Mouse (Mus musculus): ENCODE data around the gene Gm20547. TPM values are rescaled to one million over a fixed set of nuclear protein-coding genes. Genes with fewer than 3 reads are reported as not detected.
"Not testable (repeated sequence)": the region's sequence is repeated elsewhere in the genome, so short reads cannot be mapped to it uniquely, and the experiment has no call there.

The Gm20547 gene
- polyA plus RNA-seq, 1 experiment from 2014 or later = not detected

GRCm38 (mm10) chr17:34847615-34848014, 34.2 kb downstream of the Gm20547 start:
- 91% methylated on average over 7 of the region's 7 CpGs for WGBS
- H3K36me3 ChIP-seq = peaks cover 68% of the 10 kb centered on the region

DNA sequence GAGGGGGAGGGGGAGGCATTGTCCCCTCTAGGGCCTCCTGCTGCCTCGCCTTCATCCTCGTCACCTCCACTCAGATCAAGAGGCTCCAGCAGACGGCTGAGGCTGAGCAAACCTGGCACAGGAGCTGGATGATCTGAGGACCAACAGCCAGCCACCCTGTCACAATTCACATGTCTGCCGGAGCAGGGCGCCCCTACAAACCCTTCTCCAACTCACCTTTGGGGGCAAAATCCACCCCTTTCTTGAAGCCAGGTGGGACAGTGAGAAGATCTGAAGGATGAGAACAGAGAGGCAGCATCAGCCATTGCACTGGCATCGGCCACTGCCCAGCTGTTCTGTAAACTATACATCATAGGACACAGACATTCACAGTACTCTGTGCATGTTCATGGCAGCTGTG, 34.6 kb downstream of the Gm20547 start:
- Histone ChIP-seq H3K9me3 (replicated peaks) (no peaks in the 10 kb centered on the region), H3K4me2 (no peak overlapping the region), H3K4me1 (peaks cover 25% of the 10 kb centered on the region), H3K9ac (no peak overlapping the region), H3K27me3 (no peaks in the 10 kb centered on the region), H3K27ac (no peak overlapping the region), H3K36me3 (peaks cover 68% of the 10 kb centered on the region), H3K4me3 (replicated peaks) (no peak overlapping the region)
- WGBS = 89% methylated on average over 6 of the region's 6 CpGs
- no peak for ATAC-seq (replicated peaks; ENCODE audit: low FRiP score)

More at GRCm38 (mm10) chr17:34847615-34848014, 34.2 kb downstream of the Gm20547 start:
- Histone ChIP-seq H3K4me3 (replicated peaks) (no peak overlapping the region), H3K9ac (no peak overlapping the region), H3K27me3 (no peaks in the 10 kb centered on the region), H3K9me3 (replicated peaks) (no peaks in the 10 kb centered on the region), H3K27ac (no peak overlapping the region), H3K4me2 (no peak overlapping the region), H3K4me1 (peaks cover 25% of the 10 kb centered on the region)
- no peak for ATAC-seq (replicated peaks; ENCODE audit: low FRiP score)

DNA sequence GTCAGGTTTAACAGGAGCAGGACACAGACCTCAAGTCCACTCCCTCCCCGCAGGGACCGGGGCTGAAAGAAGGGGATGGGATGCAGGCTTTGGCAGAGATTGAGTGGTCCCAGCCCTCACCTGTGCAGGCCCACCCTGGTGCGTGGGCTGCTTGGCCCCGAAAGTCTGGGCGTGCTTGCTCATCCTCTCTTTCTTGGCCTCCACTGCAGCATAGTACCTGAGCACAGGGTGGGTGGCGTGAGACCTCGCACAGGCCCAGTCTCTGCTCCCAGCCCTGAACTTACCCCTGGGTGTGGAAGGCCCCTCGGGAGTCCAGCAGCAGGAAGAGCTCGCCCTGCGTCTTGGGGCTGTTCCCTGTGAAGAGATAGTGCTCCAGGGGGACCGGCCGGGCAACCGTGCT, 37.0 kb downstream of the Gm20547 start:
- Histone ChIP-seq H3K27ac (no peak overlapping the region), H3K4me1 (peaks cover 8% of the 10 kb centered on the region), H3K36me3 (peaks cover 84% of the 10 kb centered on the region), H3K27me3 (no peaks in the 10 kb centered on the region), H3K4me2 (no peak overlapping the region), H3K4me3 (replicated peaks) (no peak overlapping the region), H3K9ac (no peak overlapping the region), H3K9me3 (replicated peaks) (no peaks in the 10 kb centered on the region)
- ATAC-seq (replicated peaks; ENCODE audit: low FRiP score) = no peak
- WGBS = 91% methylated on average over 13 of the region's 13 CpGs

GRCm38 (mm10) chr17:34840736-34841307, 41.0 kb downstream of the Gm20547 start:
- Histone ChIP-seq H3K4me3 (replicated peaks) (no peak overlapping the region), H3K9ac (no peak overlapping the region), H3K4me1 (peaks cover 22% of the 10 kb centered on the region), H3K4me2 (no peak overlapping the region), H3K27me3 (no peaks in the 10 kb centered on the region), H3K36me3 (peaks cover 74% of the 10 kb centered on the region), H3K27ac (no peak overlapping the region), H3K9me3 (replicated peaks) (no peaks in the 10 kb centered on the region)
- no peak for ATAC-seq (replicated peaks; ENCODE audit: low FRiP score)
- WGBS = 86% methylated on average over 6 of the region's 6 CpGs

- peaks cover 25% of the 10 kb centered on the region for H3K4me1 ChIP-seq
- peaks cover 55% of the 10 kb centered on the region for H3K36me3 ChIP-seq
- no peak overlapping the region for H3K27ac ChIP-seq
- peak overlapping the region; percentile 12; the same call in 1 of the 2 replicates for H3K4me3 ChIP-seq (replicated peaks)
- no peaks in the 10 kb centered on the region for H3K9me3 ChIP-seq (replicated peaks)
- H3K9ac ChIP-seq = no peak overlapping the region
- WGBS = 88% methylated on average over 7 of the region's 7 CpGs
- H3K4me2 ChIP-seq = 0 out of 2 replicates have a peak overlapping the region, but pooled peaks have one; percentile 9
- ATAC-seq (replicated peaks; ENCODE audit: low FRiP score) = no peak
- no peaks in the 10 kb centered on the region for H3K27me3 ChIP-seq
These were observed 43.1 kb downstream of the Gm20547 start for GRCm38 (mm10) chr17:34838785-34839184.

DNA sequence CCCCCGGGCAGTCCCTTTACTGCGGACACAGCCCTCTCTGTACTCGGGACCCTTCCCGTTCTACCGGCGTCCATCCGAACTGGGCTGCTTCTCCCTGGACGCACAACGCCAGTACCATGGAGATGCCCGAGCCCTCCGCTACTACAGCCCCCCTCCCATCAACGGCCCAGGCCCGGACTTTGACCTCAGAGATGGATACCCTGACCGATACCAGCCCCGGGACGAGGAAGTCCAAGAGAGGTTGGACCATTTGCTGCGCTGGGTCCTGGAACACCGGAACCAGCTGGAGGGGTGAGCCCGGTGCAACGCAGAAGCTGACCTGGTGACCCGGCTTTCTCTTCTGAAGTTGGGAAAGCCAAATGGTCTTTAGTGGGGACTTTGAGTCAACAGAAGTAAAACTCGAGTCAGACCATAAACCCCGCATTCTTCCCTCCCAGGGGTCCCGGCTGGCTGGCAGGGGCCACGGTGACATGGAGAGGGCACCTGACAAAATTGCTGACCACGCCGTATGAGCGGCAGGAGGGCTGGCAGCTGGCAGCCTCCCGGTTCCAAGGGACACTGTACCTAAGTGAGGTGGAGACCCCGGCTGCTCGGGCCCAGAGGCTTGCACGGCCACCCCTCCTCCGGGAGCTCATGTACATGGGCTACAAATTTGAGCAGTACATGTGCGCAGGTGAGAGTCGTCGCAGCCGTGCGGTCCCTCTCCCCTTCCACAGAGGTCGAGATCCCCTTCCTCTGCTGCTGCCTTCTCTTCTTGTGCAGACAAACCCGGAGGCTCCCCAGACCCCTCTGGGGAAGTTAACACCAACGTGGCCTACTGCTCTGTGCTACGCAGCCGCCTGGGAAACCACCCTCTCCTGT, 44.1 kb downstream of the Gm20547 start:
- peak overlapping the region; percentile 74 for H3K4me3 ChIP-seq (replicated peaks)
- peaks cover 25% of the 10 kb centered on the region for H3K4me1 ChIP-seq
- peak; percentile 13; the same call in 1 of the 2 replicates for ATAC-seq (replicated peaks; ENCODE audit: low FRiP score)
- H3K36me3 ChIP-seq = peaks cover 55% of the 10 kb centered on the region
- H3K27me3 ChIP-seq = no peaks in the 10 kb centered on the region
- peak overlapping the region; percentile 72 for H3K9ac ChIP-seq
- H3K4me2 ChIP-seq = peak overlapping the region; percentile 99
- no peaks in the 10 kb centered on the region for H3K9me3 ChIP-seq (replicated peaks)
- 25% methylated on average over 43 of the region's 43 CpGs for WGBS
- peak overlapping the region; percentile 63 for H3K27ac ChIP-seq

- peaks cover 25% of the 10 kb centered on the region for H3K4me1 ChIP-seq
- peak within 1 kb of the TSS; percentile 74 for H3K4me3 ChIP-seq (replicated peaks)
- ATAC-seq (replicated peaks; ENCODE audit: low FRiP score) = peak; percentile 94
- WGBS = under 1% methylated on average over 40 of the region's 40 CpGs
- no peaks in the 10 kb centered on the region for H3K27me3 ChIP-seq
- peak within 1 kb of the TSS; percentile 72 for H3K9ac ChIP-seq
- peaks cover 55% of the 10 kb centered on the region for H3K36me3 ChIP-seq
- peak within 1 kb of the TSS; percentile 63 for H3K27ac ChIP-seq
- peak within 1 kb of the TSS; percentile 99 for H3K4me2 ChIP-seq
- no peaks in the 10 kb centered on the region for H3K9me3 ChIP-seq (replicated peaks)
These were observed 45.0 kb downstream of the Gm20547 start, which contains the start of the genes Stk19 and Dxo for GRCm38 (mm10) chr17:34836856-34837221. Stk19 (minus strand) TSS chr17:34836945. Dxo (plus strand) TSS chr17:34837019.

GRCm38 (mm10) chr17:34836155-34836855, 45.5 kb downstream of the Gm20547 start:
- peak overlapping the region; percentile 99 for H3K4me2 ChIP-seq
- no peaks in the 10 kb centered on the region for H3K27me3 ChIP-seq
- no peaks in the 10 kb centered on the region for H3K9me3 ChIP-seq (replicated peaks)
- WGBS = 3% methylated on average over 48 of the region's 48 CpGs
- peak overlapping the region; percentile 74 for H3K4me3 ChIP-seq (replicated peaks)
- H3K4me1 ChIP-seq = peaks cover 25% of the 10 kb centered on the region
- peak overlapping the region; percentile 63 for H3K27ac ChIP-seq
- peak; percentile 75 for ATAC-seq (replicated peaks; ENCODE audit: low FRiP score)
- H3K36me3 ChIP-seq = peaks cover 53% of the 10 kb centered on the region
- H3K9ac ChIP-seq = peak overlapping the region; percentile 72

DNA sequence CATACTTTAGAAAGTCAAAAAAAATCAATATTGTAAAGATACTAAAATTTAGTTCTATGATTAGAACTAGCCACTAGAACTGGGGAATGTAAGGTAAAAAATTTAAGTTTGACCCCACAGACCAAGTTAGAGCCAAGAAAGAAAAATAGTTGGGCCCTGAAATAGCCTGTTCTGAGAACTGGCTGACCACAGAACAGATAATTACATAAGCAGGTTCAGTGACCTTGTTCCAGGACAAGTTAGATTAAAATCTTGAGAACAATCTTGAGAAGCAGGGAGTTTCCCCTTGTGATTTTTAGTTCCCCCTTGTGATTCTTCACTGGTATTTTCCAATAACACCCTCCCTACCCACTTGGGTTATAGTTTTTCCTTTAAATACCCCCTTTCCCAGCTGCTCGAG, 51.1 kb downstream of the Gm20547 start:
- H3K9me3 ChIP-seq (replicated peaks); H3K27ac ChIP-seq; H3K4me2 ChIP-seq; H3K4me1 ChIP-seq; H3K4me3 ChIP-seq (replicated peaks); H3K27me3 ChIP-seq; H3K9ac ChIP-seq; ATAC-seq (replicated peaks; ENCODE audit: low FRiP score): not testable (repeated sequence)
- H3K36me3 ChIP-seq = peaks cover 80% of the 10 kb centered on the region
- 88% methylated on average over 1 of the region's 1 CpGs for WGBS

DNA sequence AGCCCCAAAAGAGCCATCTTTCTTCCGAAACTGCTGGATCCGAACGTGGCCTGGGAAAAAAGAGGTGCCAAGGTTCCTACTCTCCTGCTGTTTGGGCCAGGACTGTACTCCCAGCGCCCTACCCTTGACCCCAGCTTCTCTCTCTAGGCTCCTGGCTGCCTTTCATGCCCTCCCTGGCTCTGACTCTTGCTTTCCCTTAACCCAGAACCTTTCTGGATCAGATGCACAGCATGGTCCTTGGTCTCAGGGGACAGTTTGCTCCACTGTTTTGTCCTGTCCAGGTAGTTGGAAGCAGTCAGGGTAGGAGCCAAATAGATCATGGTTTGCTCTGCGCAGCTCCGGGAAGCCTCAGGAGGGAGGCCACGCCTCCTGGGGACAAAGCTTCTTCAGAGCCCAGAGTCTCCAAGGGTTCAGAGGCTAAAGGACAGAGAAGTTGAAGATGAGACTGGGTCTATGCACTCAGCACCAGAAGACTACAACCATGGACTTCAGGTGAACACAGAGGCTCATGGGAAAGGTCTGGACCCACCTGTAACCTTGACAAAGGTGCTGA, 66.9 kb downstream of the Gm20547 start:
- Histone ChIP-seq H3K4me3 (replicated peaks) (no peak overlapping the region), H3K9ac (no peak overlapping the region), H3K9me3 (replicated peaks) (no peaks in the 10 kb centered on the region), H3K36me3 (no peaks in the 10 kb centered on the region), H3K27ac (no peak overlapping the region), H3K4me1 (no peaks in the 10 kb centered on the region), H3K4me2 (no peak overlapping the region), H3K27me3 (no peaks in the 10 kb centered on the region)
- ATAC-seq (replicated peaks; ENCODE audit: low FRiP score) = no peak
- 85% methylated on average over 7 of the region's 7 CpGs for WGBS

- not testable (repeated sequence) for H3K27me3 ChIP-seq; ATAC-seq (replicated peaks; ENCODE audit: low FRiP score); H3K4me2 ChIP-seq; H3K9me3 ChIP-seq (replicated peaks); H3K27ac ChIP-seq; H3K36me3 ChIP-seq; H3K4me3 ChIP-seq (replicated peaks); H3K4me1 ChIP-seq; H3K9ac ChIP-seq
- WGBS = 61% methylated on average over 12 of the region's 12 CpGs
These were observed 68.1 kb downstream of the Gm20547 start for GRCm38 (mm10) chr17:34813747-34814146.
